Mouse (Mus musculus) kidney, adult 2 months (tissue): ENCODE results near the gene Npas3.

Source experiments
- CTCF ChIP-seq: fragments of 200-500 bp; conservative IDR thresholded peaks from 2 replicates; pipeline ENCODE4 v1.5.1; 2011; ENCODE audit warnings: low read depth, mild to moderate bottlenecking, control low read depth, low read length, moderate library complexity, mixed read lengths; ENCODE audit not compliant: insufficient read depth, insufficient read length
- POLR2A ChIP-seq: fragments of 200-500 bp; IDR thresholded peaks from one replicate; pipeline ENCODE4 v1.6.1; 2011; ENCODE audit warnings: low read depth, low read length, control low read depth

DNA sequence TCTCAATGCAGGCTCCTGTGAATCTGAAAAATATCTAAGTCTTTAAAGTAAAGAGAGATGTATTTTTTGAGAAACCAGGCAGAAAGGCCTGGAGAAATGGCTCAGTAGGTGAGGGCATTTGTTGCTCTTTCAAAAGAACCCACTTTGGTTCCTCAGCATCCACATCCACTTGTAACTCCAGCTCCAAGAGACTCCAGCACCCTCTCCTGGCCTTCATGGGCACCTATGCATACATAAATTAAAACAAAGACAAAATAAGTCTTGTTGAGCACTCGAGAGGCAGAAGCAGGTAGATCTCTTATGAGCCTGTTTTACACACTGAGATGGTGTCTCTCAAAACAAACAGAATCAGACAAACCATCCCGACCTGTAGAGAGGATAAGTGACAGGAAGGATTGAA lies 19.1 kb upstream of the Npas3 start:
- TF ChIP-seq CTCF (0 out of 2 replicates have a peak, but pooled peaks have one; percentile 1), POLR2A (no peak)
